Mouse (Mus musculus) spleen, adult 2 months (tissue): Measurements from ENCODE around the gene Trpc7.

Source experiments
- CTCF ChIP-seq: fragments of 200-500 bp; IDR thresholded peaks from 2 replicates; pipeline ENCODE4 v1.5.1; 2011; ENCODE audit warnings: mild to moderate bottlenecking, inconsistent platforms; ENCODE audit not compliant: insufficient read depth, insufficient read length, insufficient replicate concordance; ENCODE audit errors: extremely low read depth
- POLR2A ChIP-seq: fragments of 200-500 bp; IDR thresholded peaks from 2 replicates; pipeline ENCODE4 v1.6.1; 2011; ENCODE audit warnings: low read depth, low read length, inconsistent platforms

GRCm38 (mm10) chr13:56751774-56752173 is 144.0 kb downstream of the Trpc7 start:
- TF ChIP-seq CTCF (no peak), POLR2A (no peak)
